Mouse (Mus musculus) frontal cortex, postnatal 25 days (tissue): ENCODE measurements around the gene Slc35e1.

ENCODE experiments used
- DNase-seq, 2 experiments: peaks; one replicate each; pipeline ENCODE4 v3.0.0; 2022; ENCODE audit warnings: low spot score in 2 of 2

Slc35e1 gene

DNA sequence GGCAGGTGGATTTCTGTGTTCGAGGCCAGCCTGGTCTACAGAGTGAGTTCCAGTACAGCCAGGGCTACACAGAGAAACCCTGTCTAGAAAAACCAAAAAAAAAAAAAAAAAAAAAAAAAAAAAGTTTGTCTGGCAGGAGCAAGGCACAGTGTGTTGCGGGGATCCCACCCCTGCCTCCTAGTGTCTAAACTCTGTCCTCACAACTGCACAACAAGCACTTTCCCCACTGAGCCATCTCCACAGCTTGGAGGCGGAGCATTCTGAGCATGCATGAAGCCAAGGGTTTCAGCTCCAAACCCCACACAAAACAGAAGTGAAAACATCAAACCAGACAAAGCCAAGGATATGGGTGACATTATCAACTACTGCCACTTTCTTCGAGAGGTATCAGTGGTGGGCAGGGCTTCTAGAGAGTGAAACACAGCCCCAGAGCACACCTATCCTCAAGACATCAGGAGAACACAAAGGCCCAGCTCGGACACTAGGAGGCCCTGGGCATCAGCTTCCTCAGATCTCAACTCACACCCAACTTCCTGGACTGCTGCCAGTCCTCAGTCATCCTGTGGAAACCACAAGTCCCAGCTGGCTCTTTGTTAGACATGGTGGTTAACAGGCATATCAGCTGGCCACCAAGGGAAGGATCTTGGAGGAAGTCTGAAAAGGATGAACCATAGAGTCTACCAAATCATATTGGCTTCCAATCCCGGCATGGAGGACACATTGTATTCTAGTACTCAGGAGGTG, 6.8 kb downstream of the Slc35e1 start:
- DNase-seq, result no peak

DNA sequence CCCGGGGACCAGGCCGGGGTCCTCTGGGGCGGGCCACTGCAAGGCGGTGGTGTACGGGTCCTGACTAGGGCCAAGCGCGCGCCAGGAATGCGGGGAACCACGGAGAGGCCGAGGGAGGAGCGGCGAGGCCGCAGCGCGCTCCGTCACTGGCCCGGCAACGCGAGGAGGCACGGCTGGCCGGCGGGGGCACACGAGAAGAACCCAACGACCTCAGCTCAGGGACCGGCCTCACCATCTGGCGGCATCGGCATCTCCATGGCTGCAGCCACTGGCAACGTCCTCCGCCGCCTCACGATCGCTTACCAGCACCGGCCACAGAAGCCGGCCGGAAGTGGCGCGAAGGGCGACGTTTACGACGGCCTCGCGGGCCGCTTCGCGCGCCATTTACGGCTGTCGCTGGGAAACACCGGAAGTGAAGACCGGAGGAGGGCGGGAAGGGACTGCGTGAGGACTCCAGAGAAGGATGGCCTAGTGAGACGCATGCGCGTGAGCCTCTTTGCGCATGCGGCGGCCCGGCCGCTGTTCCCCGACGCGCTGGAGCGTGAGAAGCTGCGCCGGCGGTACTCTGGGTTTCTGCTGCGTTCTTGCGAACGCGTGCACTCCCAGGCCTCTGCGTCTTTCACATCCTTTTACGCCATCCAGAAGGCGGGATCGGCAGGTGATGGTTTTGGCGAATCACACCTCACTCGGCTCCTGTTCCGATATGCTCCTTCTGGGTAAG, 17.4 kb downstream of the Slc35e1 start, which contains the start of gene Cherp:
Cherp (minus strand) TSS at position 401 of the 721 bp plus-strand sequence.
- peak; percentile 95 to 96 for DNase-seq

- no peak for DNase-seq
Observed at GRCm38 (mm10) chr8:72470684-72471083, 21.7 kb downstream of the Slc35e1 start.

GRCm38 (mm10) chr8:72469984-72470383, 22.4 kb downstream of the Slc35e1 start:
- DNase-seq, result no peak

DNA sequence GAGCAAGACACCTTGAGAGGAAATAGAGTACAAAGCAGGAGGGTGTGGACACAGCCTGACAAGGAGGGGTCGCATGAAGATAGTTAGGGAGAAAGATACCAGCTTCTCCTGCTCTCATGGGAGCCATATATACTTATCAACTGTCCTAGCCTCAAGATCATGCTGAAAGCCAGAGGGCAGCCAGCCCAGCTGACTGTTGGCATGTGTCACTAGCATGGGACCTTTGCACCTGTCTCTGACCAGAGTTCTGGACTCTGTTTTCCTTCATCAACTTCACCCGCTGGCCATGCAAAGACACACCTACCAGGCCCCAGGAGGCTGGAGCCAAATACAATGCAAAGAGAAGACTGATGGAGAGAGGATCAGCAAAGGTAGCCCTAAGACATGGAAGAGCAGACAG, 23.2 kb downstream of the Slc35e1 start:
- no peak for DNase-seq

DNA sequence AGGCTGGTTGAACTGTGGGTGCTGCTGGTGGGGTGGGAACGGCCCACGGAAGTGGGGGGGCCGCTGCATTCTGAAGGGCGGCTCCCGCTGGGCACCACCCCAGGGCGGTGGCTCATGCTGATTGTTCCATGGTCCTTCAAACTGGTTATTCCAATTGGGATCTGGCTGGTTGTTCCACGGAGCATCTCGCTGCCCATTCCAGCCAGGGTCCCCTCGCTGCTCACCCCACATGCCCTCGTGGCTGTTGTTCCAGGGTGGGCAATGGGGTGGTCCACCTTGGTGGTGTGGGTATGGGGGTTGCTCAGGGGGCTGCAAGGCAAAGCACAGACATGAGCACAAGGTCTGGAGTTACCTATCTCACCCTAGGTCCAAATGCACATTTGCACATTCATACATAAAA, 28.2 kb downstream of the Slc35e1 start:
- no peak for DNase-seq

GRCm38 (mm10) chr8:72459881-72460533, 32.4 kb downstream of the Slc35e1 start:
- DNase-seq, result no peak

DNA sequence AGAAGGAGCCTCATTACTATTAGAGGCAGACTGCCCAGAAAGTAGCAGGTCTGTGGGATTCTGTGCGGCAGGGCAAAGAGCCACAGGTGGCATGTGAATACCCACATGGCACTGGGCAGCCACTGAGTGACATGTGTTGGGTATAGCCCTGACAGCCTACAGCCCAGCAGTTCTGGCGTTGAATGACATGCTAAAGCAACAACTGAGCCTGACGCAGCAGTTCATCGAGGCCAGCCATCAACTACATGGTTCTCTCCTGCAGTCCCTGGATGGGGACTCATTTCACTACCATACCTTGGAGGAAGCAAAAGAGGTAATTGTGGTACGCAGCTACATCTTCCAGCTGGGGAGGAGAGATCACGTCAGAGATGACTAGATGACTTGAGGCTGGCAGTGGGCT, 34.0 kb downstream of the Slc35e1 start:
- DNase-seq, result no peak

- DNase-seq, result no peak
Observed at GRCm38 (mm10) chr8:72457806-72458205, 34.6 kb downstream of the Slc35e1 start.

DNA sequence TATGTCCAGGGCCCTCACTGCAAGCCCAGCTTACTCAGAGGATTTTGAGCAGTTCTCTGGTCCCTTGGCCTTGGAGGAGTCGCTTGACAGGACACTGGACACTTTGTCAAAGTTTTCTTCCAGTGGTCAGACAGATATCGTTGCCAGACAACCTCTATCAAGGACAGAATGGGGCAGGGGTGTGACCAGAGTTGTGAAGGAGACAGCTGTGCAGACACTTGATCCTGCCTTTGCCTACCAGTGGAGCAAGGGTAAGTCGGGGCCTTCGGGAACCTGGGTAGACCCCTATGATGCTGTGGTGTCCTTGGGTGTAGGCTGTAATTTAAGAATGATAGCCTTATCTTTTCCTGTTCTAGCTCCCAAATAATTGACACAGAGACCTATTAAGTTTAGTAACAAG, 37.1 kb downstream of the Slc35e1 start:
- no peak for DNase-seq

GRCm38 (mm10) chr8:72453904-72454303, 38.5 kb downstream of the Slc35e1 start:
- no peak for DNase-seq

- DNase-seq, result no peak
Observed at GRCm38 (mm10) chr8:72451516-72451915, 40.9 kb downstream of the Slc35e1 start.

DNA sequence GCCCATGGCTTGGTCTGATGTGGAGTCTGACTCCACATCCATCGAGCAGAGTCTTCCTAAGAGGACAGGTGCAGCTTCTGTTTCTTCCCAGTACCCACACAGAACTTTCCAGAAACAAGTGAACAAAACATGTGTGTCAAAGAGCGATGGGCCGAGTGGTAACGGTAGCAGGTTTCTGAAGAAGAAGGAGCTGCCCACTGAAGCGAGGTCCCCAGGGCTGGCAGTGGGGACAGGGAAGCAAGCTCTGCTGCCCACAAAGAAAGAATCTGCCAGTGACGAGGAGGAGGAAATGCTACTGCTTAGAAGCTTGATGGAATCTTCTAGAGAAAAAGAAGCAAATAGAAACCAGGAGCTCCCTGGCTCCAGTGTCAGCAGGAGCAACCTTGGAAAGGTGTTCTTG, 47.3 kb downstream of the Slc35e1 start:
- DNase-seq, result no peak

- DNase-seq, result no peak
Observed at GRCm38 (mm10) chr8:72443994-72444350, 48.4 kb downstream of the Slc35e1 start.

DNA sequence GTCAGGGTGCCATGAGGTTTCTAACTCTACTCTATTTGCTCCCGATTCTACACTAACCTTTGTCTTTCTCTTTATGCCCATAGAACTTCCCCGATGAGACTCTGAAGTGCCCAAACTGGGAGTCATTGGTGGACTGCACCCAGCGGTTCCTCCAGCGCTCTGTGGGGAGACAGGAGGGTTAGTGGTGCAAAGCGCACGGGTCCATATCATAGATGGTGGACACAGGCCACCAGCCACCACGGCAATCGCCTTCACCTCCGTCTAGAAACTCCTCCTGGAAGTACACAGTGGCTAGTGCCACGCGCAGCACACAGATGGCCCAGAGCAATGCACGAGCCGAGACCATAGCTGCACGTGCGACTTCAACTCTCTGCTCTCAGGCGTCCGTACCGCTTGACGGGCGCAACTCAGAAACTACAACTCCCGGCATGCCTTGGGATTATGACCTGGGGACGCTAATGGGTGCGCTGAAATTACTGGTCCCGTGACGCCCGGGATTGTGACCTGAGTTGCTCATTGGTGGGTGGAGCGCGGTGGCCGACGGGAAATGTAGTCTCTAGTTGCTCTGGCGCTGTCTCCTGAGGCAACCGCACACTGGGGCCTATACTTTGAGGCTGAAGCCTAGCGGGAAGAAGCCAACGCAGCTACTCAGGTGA, 48.9 kb downstream of the Slc35e1 start, which contains the start of the genes Calr3 and 1700030K09Rik:
Calr3 (minus strand) TSS at position 533 of the 656 bp plus-strand sequence.
1700030K09Rik (plus strand) TSS at position 543 of the 656 bp plus-strand sequence.
- DNase-seq, result peak; percentile 97 to 98

DNA sequence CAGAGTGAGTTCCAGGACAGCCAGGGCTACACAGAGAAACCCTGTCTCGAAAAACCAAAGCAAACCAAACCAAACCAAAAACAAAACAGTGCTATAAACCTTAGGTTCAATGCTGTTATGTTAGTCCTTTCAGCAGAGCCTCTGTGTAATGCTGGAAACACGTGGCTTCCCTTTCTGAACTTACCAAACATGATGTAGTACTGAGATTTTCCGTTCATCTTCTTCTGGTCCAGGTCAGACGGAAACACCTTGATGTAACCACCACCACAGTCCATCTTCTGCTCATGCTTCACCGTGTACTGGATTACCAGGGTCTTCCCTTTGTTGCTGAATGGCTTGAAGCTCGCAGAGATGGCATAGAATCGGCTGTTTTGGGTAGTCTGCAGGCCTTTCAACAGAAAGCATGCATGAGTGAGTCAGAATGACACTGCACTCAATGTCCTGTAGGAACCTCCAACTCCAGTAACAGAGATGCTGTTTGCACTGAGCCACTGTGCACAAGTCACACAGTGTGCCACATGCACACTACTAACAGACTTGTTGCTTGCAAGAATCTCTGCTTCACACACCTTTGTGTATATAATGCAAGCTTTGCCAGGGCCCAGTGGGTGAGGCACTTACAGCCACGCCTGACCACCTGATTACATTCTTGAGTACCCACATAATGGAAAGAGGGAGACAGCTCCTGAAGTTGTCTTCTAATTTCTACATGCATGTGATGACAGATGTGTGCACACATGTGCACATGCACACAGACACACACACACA, 54.0 kb downstream of the Slc35e1 start:
- no peak for DNase-seq

DNA sequence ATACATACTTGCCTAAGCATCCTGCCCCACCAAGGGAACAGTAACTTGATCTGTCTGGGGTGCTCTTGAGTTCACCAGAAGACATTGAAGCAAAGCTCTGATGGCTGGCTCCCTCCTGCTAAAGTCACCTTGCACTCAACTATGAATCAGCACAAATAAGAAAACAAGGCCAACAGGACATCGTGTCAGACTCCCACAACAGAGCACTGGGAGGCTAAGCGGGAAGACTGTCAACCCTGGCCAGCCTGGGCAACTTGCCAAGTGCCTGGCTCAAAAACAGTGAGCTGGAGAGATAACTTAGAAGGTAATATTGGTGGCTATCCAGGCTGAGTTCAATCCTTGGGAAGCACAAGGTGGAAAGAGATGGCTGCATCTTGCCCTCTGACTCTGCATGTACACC, 57.5 kb downstream of the Slc35e1 start:
- no peak for DNase-seq
